Mouse (Mus musculus): Measurements from ENCODE around the gene Cnr2.

DNA sequence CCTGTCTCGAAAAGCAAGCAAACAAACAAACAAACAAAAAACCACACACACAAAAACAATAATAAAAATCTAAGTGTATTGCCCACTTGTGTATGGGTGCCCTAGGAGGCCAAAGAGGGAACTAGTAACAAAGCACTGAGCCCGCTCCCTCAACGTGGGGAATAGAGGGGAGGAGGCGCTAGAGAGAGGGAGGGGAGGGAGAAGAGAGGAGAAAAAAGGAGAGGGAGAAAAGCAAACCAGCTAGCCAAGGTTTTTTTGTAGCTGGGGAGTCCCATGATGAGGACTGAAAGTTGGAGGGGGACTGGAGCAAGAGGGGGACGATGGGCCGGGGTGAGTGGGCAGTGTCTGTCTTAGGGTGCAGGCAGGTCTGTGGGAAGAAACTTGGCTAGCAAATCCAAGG lies 40.1 kb upstream of the Cnr2 start:
- TF ChIP-seq ZNF384 (IDR thresholded peaks at IDR 0.05; ENCODE audit: low read depth, low read length), result no peak
- no peak for TF ChIP-seq CHD2 (IDR thresholded peaks at IDR 0.05; ENCODE audit: low read depth, low read length)
- no peak for TF ChIP-seq MAFK (IDR thresholded peaks at IDR 0.05; ENCODE audit: insufficient read depth, low read depth, low read length)
